Mouse (Mus musculus): ENCODE measurements around the gene Tmem214. TPM values are rescaled to one million over a fixed set of nuclear protein-coding genes. Genes with fewer than 3 reads are reported as not detected.

Gene Tmem214
- polyA plus RNA-seq, 1 experiment = 81.3 TPM

DNA sequence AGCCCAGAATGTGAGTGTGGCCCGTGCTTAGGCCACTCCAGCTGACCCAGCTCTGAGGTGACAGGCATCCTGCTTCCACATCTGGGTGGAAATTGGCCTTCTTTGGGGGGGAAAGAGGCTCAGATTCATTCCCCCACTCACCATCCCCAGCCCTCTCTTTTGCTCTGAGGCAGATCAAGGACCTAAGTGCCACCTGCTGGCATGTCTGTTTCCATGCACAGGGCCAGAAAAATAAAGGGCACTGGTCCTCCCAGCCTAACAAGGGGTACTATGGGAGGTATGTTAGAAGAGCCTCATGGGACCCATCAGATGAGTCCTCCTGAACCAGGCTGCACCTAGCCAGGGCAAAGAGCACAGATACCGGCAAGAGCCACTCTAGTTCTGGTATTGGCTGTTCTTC, 11.7 kb upstream of the Tmem214 start:
- no peaks in the 10 kb centered on the region for H3K36me3 ChIP-seq (ENCODE audit: control insufficient read depth, insufficient read depth, low read length)
- TF ChIP-seq POLR2A (IDR thresholded peaks at IDR 0.05; ENCODE audit: low read depth, low read length) = no peak
- TF ChIP-seq CTCF (conservative IDR thresholded peaks at IDR 0.05; ENCODE audit: insufficient read depth, insufficient read length, low read depth, low read length) = peak; percentile 46

DNA sequence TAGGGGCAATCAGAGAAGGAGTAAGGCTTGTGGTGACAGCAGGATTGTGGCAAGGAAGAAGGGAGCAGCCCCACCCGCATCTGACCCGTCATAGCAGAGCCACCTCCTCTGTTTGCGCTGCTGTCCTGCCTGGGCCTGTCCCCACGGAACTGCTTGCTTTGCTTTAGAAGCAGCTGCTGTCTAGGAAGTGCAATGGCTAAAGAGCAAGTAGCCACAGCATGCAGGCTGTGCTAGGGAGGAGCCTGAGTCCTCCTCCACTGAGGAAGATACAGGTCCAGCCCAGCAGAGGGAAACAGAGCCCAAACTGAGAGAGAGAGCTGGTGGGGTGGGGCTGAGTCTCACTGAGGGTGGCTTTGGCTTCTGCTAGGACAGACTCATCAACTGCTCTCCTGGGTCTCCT, 4.0 kb upstream of the Tmem214 start:
- TF ChIP-seq CTCF (conservative IDR thresholded peaks at IDR 0.05; ENCODE audit: insufficient read depth, insufficient read length, low read depth, low read length) = 0 out of 2 replicates have a peak, but pooled peaks have one; percentile 1
- no peak for TF ChIP-seq POLR2A (IDR thresholded peaks at IDR 0.05; ENCODE audit: low read depth, low read length)
- 66% methylated on average over 4 of the region's 4 CpGs for WGBS
- Histone ChIP-seq H3K36me3 (ENCODE audit: control insufficient read depth, insufficient read depth, low read length) (no peaks in the 10 kb centered on the region), H3K27me3 (replicated peaks; ENCODE audit: control insufficient read depth, insufficient read depth, low read length) (no peaks in the 10 kb centered on the region), H3K4me1 (ENCODE audit: control insufficient read depth, insufficient read depth, low read length) (no peaks in the 10 kb centered on the region), H3K27ac (ENCODE audit: insufficient read depth, low read depth, low read length) (no peak overlapping the region), H3K4me3 (ENCODE audit: insufficient read depth, low read depth, low read length) (no peak overlapping the region)
- no peak for DNase-seq

More for the DNA sequence above, 11.7 kb upstream of the Tmem214 start:
- Histone ChIP-seq H3K27me3 (replicated peaks; ENCODE audit: control insufficient read depth, insufficient read depth, low read length) (no peaks in the 10 kb centered on the region), H3K4me1 (ENCODE audit: control insufficient read depth, insufficient read depth, low read length) (peaks cover under 1% of the 10 kb centered on the region; the same call in 1 of the 2 replicates), H3K27ac (ENCODE audit: insufficient read depth, low read depth, low read length) (no peak overlapping the region), H3K4me3 (ENCODE audit: insufficient read depth, low read depth, low read length) (no peak overlapping the region)
- DNase-seq = no peak
- 73% methylated on average over 2 of the region's 2 CpGs for WGBS

DNA sequence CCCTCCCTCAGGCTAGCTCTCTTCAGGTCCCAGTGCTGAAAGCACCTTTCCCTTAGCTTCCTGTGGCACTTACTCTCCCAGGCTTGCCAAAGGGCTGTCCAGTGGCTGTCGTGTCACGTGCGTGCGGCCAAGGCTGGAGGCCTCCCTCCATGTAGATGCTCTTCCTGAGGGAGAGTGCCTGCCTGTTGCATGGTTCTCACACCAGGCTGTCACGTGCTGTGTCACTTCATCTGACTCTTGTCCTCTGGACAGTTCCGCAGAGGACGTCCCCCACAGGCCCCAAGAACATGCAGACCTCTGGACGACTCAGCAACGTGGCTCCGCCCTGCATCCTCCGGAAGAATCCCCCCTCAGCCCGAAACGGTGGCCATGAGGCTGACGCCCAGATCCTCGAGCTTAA, 3.5 kb upstream of the Tmem214 start:
- no peak for TF ChIP-seq CTCF (conservative IDR thresholded peaks at IDR 0.05; ENCODE audit: insufficient read depth, insufficient read length, low read depth, low read length)
- no peak for TF ChIP-seq POLR2A (IDR thresholded peaks at IDR 0.05; ENCODE audit: low read depth, low read length)
- Histone ChIP-seq H3K36me3 (ENCODE audit: control insufficient read depth, insufficient read depth, low read length) (no peaks in the 10 kb centered on the region), H3K27me3 (replicated peaks; ENCODE audit: control insufficient read depth, insufficient read depth, low read length) (no peaks in the 10 kb centered on the region), H3K4me3 (ENCODE audit: insufficient read depth, low read depth, low read length) (no peak overlapping the region), H3K27ac (ENCODE audit: insufficient read depth, low read depth, low read length) (no peak overlapping the region), H3K4me1 (ENCODE audit: control insufficient read depth, insufficient read depth, low read length) (no peaks in the 10 kb centered on the region)
- no peak for DNase-seq
- 72% methylated on average over 15 of the region's 15 CpGs for WGBS

DNA sequence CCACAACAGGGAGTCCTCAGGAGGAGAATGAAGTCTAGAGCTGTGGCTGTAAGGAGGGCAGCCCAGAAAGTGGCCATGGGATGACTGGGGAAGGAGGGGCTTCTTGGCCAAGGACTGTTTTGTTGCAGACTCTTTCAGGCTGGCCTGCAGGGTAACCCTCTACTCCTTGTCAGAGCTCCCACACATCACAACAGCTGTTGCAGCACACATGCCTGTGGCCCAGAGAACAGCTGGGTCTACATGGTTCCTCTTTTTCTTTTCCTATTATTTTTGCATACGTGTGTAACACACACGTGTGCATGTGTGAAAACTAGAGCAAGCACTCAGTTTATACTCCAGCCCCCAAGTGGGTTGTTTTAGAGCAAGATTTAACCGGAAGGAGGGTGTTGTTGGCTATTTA, 941 bp upstream of the Tmem214 start:
- H3K4me1 ChIP-seq (ENCODE audit: control insufficient read depth, insufficient read depth, low read length) = no peaks in the 10 kb centered on the region; the same call in 1 of the 2 replicates
- DNase-seq = no peak
- no peaks in the 10 kb centered on the region for H3K27me3 ChIP-seq (replicated peaks; ENCODE audit: control insufficient read depth, insufficient read depth, low read length)
- no peak overlapping the region for H3K27ac ChIP-seq (ENCODE audit: insufficient read depth, low read depth, low read length)
- no peaks in the 10 kb centered on the region for H3K36me3 ChIP-seq (ENCODE audit: control insufficient read depth, insufficient read depth, low read length)
- 90% methylated on average over 3 of the region's 3 CpGs for WGBS
- TF ChIP-seq POLR2A (IDR thresholded peaks at IDR 0.05; ENCODE audit: low read depth, low read length) = no peak
- TF ChIP-seq CTCF (conservative IDR thresholded peaks at IDR 0.05; ENCODE audit: insufficient read depth, insufficient read length, low read depth, low read length) = no peak
- H3K4me3 ChIP-seq (ENCODE audit: insufficient read depth, low read depth, low read length) = no peak overlapping the region

DNA sequence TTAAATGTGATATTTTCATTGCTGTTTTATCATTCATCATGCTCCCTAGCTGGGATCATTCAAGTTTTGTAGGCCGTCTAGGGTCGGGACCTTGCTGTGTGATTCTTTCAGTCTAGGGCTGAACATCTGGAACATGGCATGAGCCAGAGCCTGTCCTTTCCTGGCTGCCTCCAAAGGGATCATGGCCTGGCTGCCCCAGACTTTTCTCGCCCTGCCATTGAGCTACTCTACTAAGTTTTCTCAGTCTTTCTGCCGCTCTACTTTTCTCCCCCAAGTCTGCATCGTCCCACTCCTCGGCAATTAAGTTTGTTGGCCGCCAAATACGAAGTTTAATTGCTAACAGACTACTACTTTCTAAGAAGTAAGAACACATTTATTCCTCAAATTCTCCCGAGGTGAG, 1.2 kb downstream of the Tmem214 start:
- peak; percentile 34 for DNase-seq
- 0 out of 2 replicates have a peak overlapping the region, but pooled peaks have one; percentile 10 for H3K27ac ChIP-seq (ENCODE audit: insufficient read depth, low read depth, low read length)
- TF ChIP-seq CTCF (conservative IDR thresholded peaks at IDR 0.05; ENCODE audit: insufficient read depth, insufficient read length, low read depth, low read length) (no peak), POLR2A (IDR thresholded peaks at IDR 0.05; ENCODE audit: low read depth, low read length) (no peak)

DNA sequence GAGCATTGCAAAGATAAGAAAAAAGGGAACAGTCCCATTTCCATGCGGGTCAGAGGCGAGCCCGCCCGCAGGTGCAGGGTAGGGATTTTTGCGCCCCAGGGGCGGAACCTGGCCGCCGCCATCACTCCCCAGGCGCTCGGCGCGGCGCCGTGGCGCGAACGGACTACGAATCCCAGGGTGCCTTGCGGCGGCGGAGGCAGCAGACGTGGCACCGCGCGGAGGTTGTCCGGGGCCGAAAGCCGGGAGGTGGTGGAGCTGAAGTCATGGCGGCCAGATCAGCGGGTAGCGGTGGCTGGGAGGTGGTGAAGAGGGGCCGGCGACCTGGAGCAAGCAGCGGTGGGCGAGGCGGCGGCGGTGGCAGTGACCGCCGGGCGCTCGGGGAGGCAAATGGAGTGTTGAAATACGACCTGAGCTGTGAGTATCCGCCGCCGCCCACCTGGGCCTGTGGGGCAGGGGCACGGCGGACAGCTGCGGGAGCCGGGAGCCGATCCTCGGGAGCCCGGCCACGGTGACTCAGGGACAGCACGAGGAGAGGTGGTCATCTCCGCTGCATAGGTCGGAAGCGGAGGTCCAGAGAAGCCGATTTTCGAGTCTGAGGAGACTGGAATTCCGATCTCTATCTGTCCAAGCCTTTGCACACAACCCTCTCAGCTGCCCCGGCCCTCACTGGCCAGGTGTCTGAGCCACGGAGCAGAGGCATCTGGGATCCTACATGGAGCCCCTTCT, 1.8 kb downstream of the Tmem214 start:
- Histone ChIP-seq H3K4me3 (ENCODE audit: insufficient read depth, low read depth, low read length) (peak overlapping the region; percentile 96), H3K36me3 (ENCODE audit: control insufficient read depth, insufficient read depth, low read length) (peaks cover 3% of the 10 kb centered on the region), H3K4me1 (ENCODE audit: control insufficient read depth, insufficient read depth, low read length) (no peaks in the 10 kb centered on the region; the same call in 1 of the 2 replicates), H3K27ac (ENCODE audit: insufficient read depth, low read depth, low read length) (peak overlapping the region; percentile 40), H3K27me3 (replicated peaks; ENCODE audit: control insufficient read depth, insufficient read depth, low read length) (no peaks in the 10 kb centered on the region)
- DNase-seq = peak; percentile 95
- TF ChIP-seq POLR2A (IDR thresholded peaks at IDR 0.05; ENCODE audit: low read depth, low read length) (peak; percentile 55), CTCF (conservative IDR thresholded peaks at IDR 0.05; ENCODE audit: insufficient read depth, insufficient read length, low read depth, low read length) (no peak)
- WGBS = under 1% methylated on average over 63 of the region's 63 CpGs

More for the DNA sequence above, 1.2 kb downstream of the Tmem214 start:
- H3K27me3 ChIP-seq (replicated peaks; ENCODE audit: control insufficient read depth, insufficient read depth, low read length) = no peaks in the 10 kb centered on the region
- no peaks in the 10 kb centered on the region; the same call in 1 of the 2 replicates for H3K4me1 ChIP-seq (ENCODE audit: control insufficient read depth, insufficient read depth, low read length)
- 12% methylated on average over 9 of the region's 9 CpGs for WGBS
- peaks cover 1% of the 10 kb centered on the region; the same call in 1 of the 2 replicates for H3K36me3 ChIP-seq (ENCODE audit: control insufficient read depth, insufficient read depth, low read length)
- peak overlapping the region; percentile 96 for H3K4me3 ChIP-seq (ENCODE audit: insufficient read depth, low read depth, low read length)

DNA sequence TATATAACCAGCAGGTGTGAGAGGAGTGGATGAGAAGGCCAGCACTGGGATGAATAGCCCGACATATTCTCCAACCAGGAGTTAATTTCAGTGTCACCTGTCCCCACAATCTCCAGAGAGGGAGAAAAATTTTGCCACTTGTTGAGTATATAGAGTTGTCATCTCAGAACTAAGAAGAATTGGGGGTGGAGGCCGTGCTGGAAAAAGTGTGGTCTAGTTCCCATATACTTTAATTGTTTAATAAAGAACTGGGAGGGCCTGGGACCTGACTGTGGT, 2.3 kb downstream of the Tmem214 start:
- H3K4me1 ChIP-seq (ENCODE audit: control insufficient read depth, insufficient read depth, low read length) = no peaks in the 10 kb centered on the region; the same call in 1 of the 2 replicates
- WGBS = 7% methylated on average over 2 of the region's 2 CpGs
- 0 out of 2 replicates have a peak overlapping the region, but pooled peaks have one; percentile 40 for H3K27ac ChIP-seq (ENCODE audit: insufficient read depth, low read depth, low read length)
- DNase-seq = no peak
- H3K4me3 ChIP-seq (ENCODE audit: insufficient read depth, low read depth, low read length) = peak overlapping the region; percentile 96
- H3K36me3 ChIP-seq (ENCODE audit: control insufficient read depth, insufficient read depth, low read length) = peaks cover 4% of the 10 kb centered on the region
- no peak for TF ChIP-seq CTCF (conservative IDR thresholded peaks at IDR 0.05; ENCODE audit: insufficient read depth, insufficient read length, low read depth, low read length)
- no peaks in the 10 kb centered on the region for H3K27me3 ChIP-seq (replicated peaks; ENCODE audit: control insufficient read depth, insufficient read depth, low read length)
